Mouse (Mus musculus) heart, embryonic 11.5 days (tissue): ENCODE measurements around the gene Ube2m. TPM values are rescaled to one million over a fixed set of nuclear protein-coding genes. Genes with fewer than 3 reads are reported as not detected.

Source experiments
- ATAC-seq: fragments of 200-750 bp; cut with Nextera tagmentation; replicated peaks from 2 replicates; pipeline ENCODE4 v1.8.0; 2017; ENCODE audit warnings: moderate library complexity; ENCODE audit not compliant: insufficient number of reproducible peaks, low FRiP score, low TSS enrichment
- H3K27ac ChIP-seq: fragments of 300-500 bp; sonication (generic); 2 replicates; pipeline ENCODE4 v1.5.1; 2014; ENCODE audit warnings: mild to moderate bottlenecking, low read depth, low read length
- H3K27me3 ChIP-seq: fragments of 300-500 bp; sonication (generic); 2 replicates; pipeline ENCODE4 v1.6.1; 2014; ENCODE audit warnings: mild to moderate bottlenecking, low read length, mixed read lengths; ENCODE audit not compliant: control insufficient read depth, insufficient read depth
- H3K36me3 ChIP-seq: fragments of 300-500 bp; sonication (generic); 2 replicates; pipeline ENCODE4 v1.6.1; 2014; ENCODE audit warnings: mild to moderate bottlenecking, low read length, moderate library complexity, mixed read lengths; ENCODE audit not compliant: control insufficient read depth, insufficient read depth
- H3K4me1 ChIP-seq: fragments of 300-500 bp; sonication (generic); 2 replicates; pipeline ENCODE4 v1.6.1; 2014; ENCODE audit warnings: low read length; ENCODE audit not compliant: control insufficient read depth, insufficient read depth
- H3K4me2 ChIP-seq: fragments of 300-500 bp; sonication (generic); 2 replicates; pipeline ENCODE4 v1.6.1; 2014; ENCODE audit warnings: mild to moderate bottlenecking, moderate library complexity
- H3K4me3 ChIP-seq: fragments of 300-500 bp; sonication (generic); 2 replicates; pipeline ENCODE4 v1.5.1; 2014; ENCODE audit warnings: low read depth, low read length
- H3K9ac ChIP-seq: fragments of 300-500 bp; sonication (generic); 2 replicates; pipeline ENCODE4 v1.6.1; 2014; ENCODE audit warnings: mild to moderate bottlenecking, low read depth, low read length, moderate library complexity
- H3K9me3 ChIP-seq: fragments of 300-500 bp; sonication (generic); replicated peaks from 2 replicates; pipeline ENCODE4 v1.6.1; 2016; ENCODE audit warnings: low read length; ENCODE audit not compliant: control insufficient read depth
- WGBS: fragments of 180-500 bp; shearing (Covaris S2); extraction: QIAGEN DNeasy Blood & Tissue Kit; methylation state at CpG from one replicate; pipeline ENCODE4 v1.1.7; 2014; ENCODE audit not compliant: insufficient replicate concordance; 5-methylcytosine and 5-hydroxymethylcytosine counted together
- polyA plus RNA-seq: library from polyadenylated mRNA; unstranded; fragments of >200 nt; fragmentation: Nextera tagmentation; extraction: Ambion mirVana; gene quantifications from 2 replicates; pipeline ENCODE4 v1.2.1, GENCODE M21; 2014

The Ube2m gene
- polyA plus RNA-seq, 1 experiment from 2014 or later, result 172 TPM

- H3K4me2 ChIP-seq, result no peak within 1 kb of the TSS
- no peaks in the 10 kb centered on the region for H3K9me3 ChIP-seq
- no peaks in the 10 kb centered on the region for H3K36me3 ChIP-seq
- H3K27me3 ChIP-seq, result no peaks in the 10 kb centered on the region
- no peak for ATAC-seq
- 70% methylated on average over 3 of the region's 3 CpGs for WGBS
- no peak within 1 kb of the TSS for H3K4me3 ChIP-seq
- no peaks in the 10 kb centered on the region for H3K4me1 ChIP-seq
- no peak within 1 kb of the TSS for H3K27ac ChIP-seq
- H3K9ac ChIP-seq, result no peak within 1 kb of the TSS
These were observed 39.2 kb downstream of the Ube2m start, which contains the start of gene Trim28 for GRCm38 (mm10) chr7:12998851-12999250. Gene Trim28 (plus strand): TSS chr7:12999114.

DNA sequence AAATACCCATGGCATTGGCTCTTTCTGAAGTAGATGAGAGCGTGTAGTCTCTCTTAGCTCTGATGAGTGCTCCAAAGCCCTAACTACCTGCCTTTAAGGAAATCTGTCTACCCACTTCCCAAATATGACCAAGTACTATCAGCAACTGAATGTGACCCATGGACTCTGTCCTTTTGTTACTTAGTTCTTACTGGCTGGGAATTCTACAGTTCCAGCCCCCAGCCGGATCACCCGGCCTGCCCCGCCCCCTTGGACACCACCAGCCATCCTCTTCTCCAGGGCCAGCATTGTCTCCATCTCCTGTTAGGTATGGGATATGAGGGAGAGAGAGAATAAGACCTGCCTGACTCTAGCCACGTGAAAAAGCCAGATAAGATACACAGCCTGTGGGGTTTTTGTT, 40.0 kb downstream of the Ube2m start, which contains the start of gene Slc27a5:
TSS of gene Slc27a5 (minus strand) at position 140 of the 400 bp plus-strand sequence.
- H3K27me3 ChIP-seq, result no peaks in the 10 kb centered on the region
- H3K36me3 ChIP-seq, result no peaks in the 10 kb centered on the region
- no peak within 1 kb of the TSS for H3K9ac ChIP-seq
- no peak within 1 kb of the TSS for H3K4me2 ChIP-seq
- H3K27ac ChIP-seq, result no peak within 1 kb of the TSS
- 72% methylated on average over 5 of the region's 5 CpGs for WGBS
- H3K4me1 ChIP-seq, result no peaks in the 10 kb centered on the region
- no peak for ATAC-seq
- no peaks in the 10 kb centered on the region for H3K9me3 ChIP-seq
- H3K4me3 ChIP-seq, result no peak within 1 kb of the TSS

- no peaks in the 10 kb centered on the region for H3K36me3 ChIP-seq
- no peak overlapping the region for H3K4me3 ChIP-seq
- H3K9ac ChIP-seq, result no peak overlapping the region
- H3K27me3 ChIP-seq, result no peaks in the 10 kb centered on the region
- ATAC-seq, result no peak
- H3K4me2 ChIP-seq, result no peak overlapping the region
- H3K4me1 ChIP-seq, result no peaks in the 10 kb centered on the region
- H3K27ac ChIP-seq, result no peak overlapping the region
- H3K9me3 ChIP-seq, result no peaks in the 10 kb centered on the region
- 68% methylated on average over 5 of the region's 5 CpGs for WGBS
These were observed 40.8 kb downstream of the Ube2m start for GRCm38 (mm10) chr7:12997230-12997629.

- H3K4me3 ChIP-seq, result no peak overlapping the region
- H3K4me1 ChIP-seq, result no peaks in the 10 kb centered on the region
- no peaks in the 10 kb centered on the region for H3K36me3 ChIP-seq
- H3K4me2 ChIP-seq, result no peak overlapping the region
- no peak overlapping the region for H3K9ac ChIP-seq
- H3K27me3 ChIP-seq, result no peaks in the 10 kb centered on the region
- no peaks in the 10 kb centered on the region for H3K9me3 ChIP-seq
- no peak overlapping the region for H3K27ac ChIP-seq
- ATAC-seq, result no peak
These were observed 42.2 kb downstream of the Ube2m start for GRCm38 (mm10) chr7:12995862-12996261.

DNA sequence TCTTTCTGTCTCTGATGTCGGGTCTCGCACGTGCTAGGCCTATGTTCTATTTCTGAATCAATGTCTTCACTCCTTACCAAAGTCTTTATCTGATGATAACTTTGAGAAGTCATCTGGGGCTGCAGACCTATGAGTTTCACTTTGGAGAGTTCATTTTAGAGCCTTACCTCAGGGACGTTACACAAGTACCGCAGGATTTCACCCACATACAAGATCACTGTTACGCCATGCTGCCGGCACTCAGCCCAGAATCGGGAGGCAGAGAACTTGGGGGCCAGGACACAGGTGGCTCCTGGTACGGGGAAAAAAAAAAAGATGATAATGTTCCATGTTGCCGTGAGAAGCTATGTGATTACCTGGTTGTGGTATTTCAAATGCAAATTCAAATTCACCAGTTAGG, 44.9 kb downstream of the Ube2m start:
- Histone ChIP-seq H3K27me3 (no peaks in the 10 kb centered on the region), H3K4me3 (no peak overlapping the region), H3K36me3 (no peaks in the 10 kb centered on the region), H3K9me3 (no peaks in the 10 kb centered on the region), H3K27ac (no peak overlapping the region), H3K9ac (no peak overlapping the region), H3K4me2 (no peak overlapping the region), H3K4me1 (no peaks in the 10 kb centered on the region)
- ATAC-seq, result no peak
- WGBS, result 84% methylated on average over 10 of the region's 10 CpGs

DNA sequence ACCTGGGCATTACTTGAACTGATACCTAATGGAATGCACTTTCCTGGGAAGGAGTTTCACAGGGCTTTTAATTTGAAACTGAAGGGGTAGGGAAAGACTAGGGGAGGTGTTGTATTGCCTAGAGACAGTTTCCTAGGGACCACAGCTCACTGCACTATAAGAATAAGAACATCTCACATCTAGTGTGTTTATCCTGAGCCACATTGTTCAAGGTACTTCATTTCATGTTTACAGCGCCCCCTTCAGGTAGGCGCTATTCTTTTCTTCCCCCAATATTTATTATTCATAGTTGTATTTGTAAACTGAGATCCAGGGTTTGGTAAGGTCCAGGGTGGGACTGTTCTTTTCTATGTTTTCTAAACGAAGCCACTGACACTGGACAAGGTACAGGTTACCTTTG, 45.9 kb downstream of the Ube2m start:
- H3K4me2 ChIP-seq, result no peak overlapping the region
- H3K9me3 ChIP-seq, result no peaks in the 10 kb centered on the region
- H3K9ac ChIP-seq, result no peak overlapping the region
- no peak overlapping the region for H3K27ac ChIP-seq
- H3K27me3 ChIP-seq, result no peaks in the 10 kb centered on the region
- H3K4me3 ChIP-seq, result no peak overlapping the region
- no peak for ATAC-seq
- H3K36me3 ChIP-seq, result no peaks in the 10 kb centered on the region
- WGBS, result 7% methylated on average over 3 of the region's 3 CpGs
- H3K4me1 ChIP-seq, result no peaks in the 10 kb centered on the region

- Histone ChIP-seq H3K4me1 (no peaks in the 10 kb centered on the region), H3K9me3 (no peaks in the 10 kb centered on the region), H3K4me2 (no peak overlapping the region), H3K27ac (no peak overlapping the region), H3K36me3 (no peaks in the 10 kb centered on the region; the same call in 1 of the 2 replicates), H3K4me3 (no peak overlapping the region), H3K9ac (no peak overlapping the region), H3K27me3 (no peaks in the 10 kb centered on the region)
- ATAC-seq, result peak; percentile 72
- WGBS, result 77% methylated on average over 8 of the region's 8 CpGs
These were observed 50.5 kb downstream of the Ube2m start for GRCm38 (mm10) chr7:12987409-12988189.

DNA sequence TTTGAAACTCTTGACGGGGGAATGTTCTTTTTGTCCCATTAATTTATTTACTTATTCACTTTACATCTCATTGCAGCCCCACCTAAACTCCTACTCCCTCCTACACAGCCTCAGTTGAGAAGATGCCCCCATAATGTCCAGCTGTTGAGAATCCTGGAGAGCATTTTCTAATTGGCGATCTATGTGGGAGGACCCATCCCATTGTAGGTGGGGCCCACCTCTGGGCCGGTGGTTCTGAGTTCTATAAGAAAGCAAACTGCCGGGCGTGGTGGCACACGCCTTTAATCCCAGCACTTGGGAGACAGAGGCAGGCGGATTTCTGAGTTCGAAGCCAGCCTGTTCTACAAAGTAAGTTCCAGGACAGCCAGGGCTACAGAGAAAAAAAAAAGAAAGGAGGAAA, 51.2 kb downstream of the Ube2m start:
- no peak overlapping the region for H3K4me2 ChIP-seq
- no peak overlapping the region for H3K9ac ChIP-seq
- H3K27me3 ChIP-seq, result no peaks in the 10 kb centered on the region
- no peak for ATAC-seq
- no peaks in the 10 kb centered on the region; the same call in 1 of the 2 replicates for H3K36me3 ChIP-seq
- H3K4me1 ChIP-seq, result no peaks in the 10 kb centered on the region
- no peak overlapping the region for H3K27ac ChIP-seq
- H3K9me3 ChIP-seq, result no peaks in the 10 kb centered on the region
- WGBS, result 83% methylated on average over 8 of the region's 8 CpGs
- no peak overlapping the region for H3K4me3 ChIP-seq

- H3K9me3 ChIP-seq, result no peaks in the 10 kb centered on the region
- no peaks in the 10 kb centered on the region; the same call in 1 of the 2 replicates for H3K36me3 ChIP-seq
- no peaks in the 10 kb centered on the region for H3K27me3 ChIP-seq
- no peak overlapping the region for H3K4me3 ChIP-seq
- ATAC-seq, result no peak; the same call in 1 of the 2 replicates
- no peak overlapping the region for H3K9ac ChIP-seq
- no peak overlapping the region for H3K27ac ChIP-seq
- WGBS, result 56% methylated on average over 1 of the region's 1 CpGs
- H3K4me1 ChIP-seq, result no peaks in the 10 kb centered on the region
- no peak overlapping the region for H3K4me2 ChIP-seq
These were observed 52.4 kb downstream of the Ube2m start for GRCm38 (mm10) chr7:12985724-12986123.
